Mouse (Mus musculus) CH12.LX (cell line): ENCODE results near the gene Trpv4. TPM values are rescaled to one million over a fixed set of nuclear protein-coding genes. Genes with fewer than 3 reads are reported as not detected.

Experiments used
- DNase-seq: peaks from one replicate; pipeline ENCODE4 v3.0.0-alpha.2; 2013; ENCODE audit errors: extremely low read depth
- H3K27ac ChIP-seq: 2 replicates; pipeline ENCODE4 v1.5.1; 2012; ENCODE audit warnings: low read depth, mild to moderate bottlenecking, control low read depth, moderate library complexity; ENCODE audit not compliant: insufficient read depth
- H3K27me3 ChIP-seq: replicated peaks from 2 replicates; pipeline ENCODE3; 2012; ENCODE audit warnings: inconsistent platforms
- H3K36me3 ChIP-seq, 2 experiments: replicated peaks in 1 of 2; 2 replicates each; pipeline versions ENCODE3 to v1.6.1; 2012; ENCODE audit warnings: inconsistent platforms in 1 of 2, low read length in 1 of 2, mild to moderate bottlenecking in 1 of 2, mixed read lengths in 1 of 2, moderate library complexity in 1 of 2; ENCODE audit not compliant: control insufficient read depth in 1 of 2, insufficient read depth in 1 of 2
- H3K4me1 ChIP-seq, 2 experiments: 2 replicates each; pipeline ENCODE4 v1.6.1; 2012; ENCODE audit warnings: inconsistent platforms in 1 of 2, moderate library complexity in 1 of 2; ENCODE audit not compliant: insufficient read depth in 2 of 2, control insufficient read depth in 1 of 2
- H3K4me2 ChIP-seq: 2 replicates; pipeline ENCODE4 v1.6.1; 2012; ENCODE audit warnings: low read depth, mild to moderate bottlenecking, control low read depth; ENCODE audit not compliant: poor library complexity, insufficient read depth, severe bottlenecking
- H3K4me3 ChIP-seq, 3 experiments: fragments of 150-350 bp in 1 of 3; sonication (generic) in 1 of 3; replicated peaks in 1 of 3; 2 replicates each; pipeline versions ENCODE3 to v1.5.1; 2011 to 2012; ENCODE audit warnings: low read depth in 2 of 3, low read length in 2 of 3, mild to moderate bottlenecking in 2 of 3, moderate library complexity in 2 of 3, control low read depth in 1 of 3, improper control_type of control experiment in 1 of 3, inconsistent platforms in 1 of 3, mixed read lengths in 1 of 3; ENCODE audit not compliant: poor library complexity in 1 of 3
- H3K79me2 ChIP-seq: replicated peaks from 2 replicates; pipeline ENCODE4 v1.6.1; 2012; ENCODE audit warnings: mild to moderate bottlenecking, moderate library complexity; ENCODE audit not compliant: control insufficient read depth, poor library complexity, insufficient read depth, severe bottlenecking; ENCODE audit errors: extremely low read depth
- H3K9ac ChIP-seq: 2 replicates; pipeline ENCODE4 v1.6.1; 2012; ENCODE audit warnings: low read depth, mild to moderate bottlenecking, control low read depth, moderate library complexity; ENCODE audit not compliant: insufficient read depth
- H3K9me3 ChIP-seq: replicated peaks from 2 replicates; pipeline ENCODE3; 2012; ENCODE audit warnings: low read length, inconsistent platforms, mixed read lengths
- BHLHE40 ChIP-seq: IDR thresholded peaks from 2 replicates; pipeline ENCODE4 v1.6.1; 2011; ENCODE audit warnings: mild to moderate bottlenecking, low read depth, low read length, improper control_type of control experiment
- CHD1 ChIP-seq: IDR thresholded peaks from 2 replicates; pipeline ENCODE4 v1.6.1; 2012; ENCODE audit warnings: low read depth, low read length, improper control_type of control experiment, inconsistent platforms
- CHD2 ChIP-seq: IDR thresholded peaks from 2 replicates; pipeline ENCODE4 v1.6.1; 2011; ENCODE audit warnings: low read length, improper control_type of control experiment
- CTCF ChIP-seq, 2 experiments: IDR thresholded peaks in 1 of 2; conservative IDR thresholded peaks in 1 of 2; 2 replicates each; pipeline ENCODE4 v1.5.1; 2011 to 2012; ENCODE audit warnings: low read depth in 2 of 2, low read length in 2 of 2, improper control_type of control experiment in 1 of 2, inconsistent platforms in 1 of 2, mild to moderate bottlenecking in 1 of 2, moderate library complexity in 1 of 2
- E2F4 ChIP-seq: IDR thresholded peaks from 2 replicates; pipeline ENCODE4 v1.6.1; 2011; ENCODE audit warnings: low read depth, low read length, improper control_type of control experiment; ENCODE audit not compliant: insufficient replicate concordance
- ELF1 ChIP-seq: IDR thresholded peaks from 2 replicates; pipeline ENCODE4 v1.6.1; 2014; ENCODE audit warnings: low read depth, mild to moderate bottlenecking, inconsistent platforms, low read length, improper control_type of control experiment
- EP300 ChIP-seq: IDR thresholded peaks from 2 replicates; pipeline ENCODE4 v1.6.1; 2011; ENCODE audit warnings: low read length, improper control_type of control experiment
- ETS1 ChIP-seq: conservative IDR thresholded peaks from 2 replicates; pipeline ENCODE4 v1.6.1; 2012; ENCODE audit warnings: low read depth, mild to moderate bottlenecking, inconsistent platforms, low read length, improper control_type of control experiment, moderate library complexity
- GABPA ChIP-seq: IDR thresholded peaks from 2 replicates; pipeline ENCODE4 v1.6.1; 2012; ENCODE audit warnings: low read depth, low read length, improper control_type of control experiment, inconsistent platforms; ENCODE audit not compliant: insufficient replicate concordance
- HCFC1 ChIP-seq: IDR thresholded peaks from 2 replicates; pipeline ENCODE4 v1.6.1; 2012; ENCODE audit warnings: low read depth, mild to moderate bottlenecking, inconsistent platforms, low read length, improper control_type of control experiment
- IRF4 ChIP-seq: IDR thresholded peaks from 2 replicates; pipeline ENCODE4 v1.6.1; 2014; ENCODE audit warnings: low read depth, mild to moderate bottlenecking, inconsistent platforms, low read length, improper control_type of control experiment
- JUN ChIP-seq: IDR thresholded peaks from 2 replicates; pipeline ENCODE4 v1.6.1; 2011; ENCODE audit warnings: low read depth, mild to moderate bottlenecking, low read length, improper control_type of control experiment, moderate library complexity; ENCODE audit not compliant: insufficient read depth
- JUND ChIP-seq: conservative IDR thresholded peaks from 2 replicates; pipeline ENCODE4 v1.6.1; 2011; ENCODE audit warnings: low read depth, low read length, improper control_type of control experiment
- KAT2A ChIP-seq: IDR thresholded peaks from 2 replicates; pipeline ENCODE4 v1.6.1; 2012; ENCODE audit warnings: low read length, improper control_type of control experiment, inconsistent platforms; ENCODE audit not compliant: insufficient replicate concordance
- MAFK ChIP-seq: IDR thresholded peaks from 2 replicates; pipeline ENCODE4 v1.6.1; 2011; ENCODE audit warnings: low read length, improper control_type of control experiment; ENCODE audit not compliant: insufficient replicate concordance
- MAX ChIP-seq: IDR thresholded peaks from 2 replicates; pipeline ENCODE4 v1.6.1; 2011; ENCODE audit warnings: low read length, improper control_type of control experiment
- MAZ ChIP-seq: IDR thresholded peaks from 2 replicates; pipeline ENCODE4 v1.6.1; 2012; ENCODE audit warnings: low read depth, mild to moderate bottlenecking, inconsistent platforms, low read length, improper control_type of control experiment, moderate library complexity
- MEF2A ChIP-seq: IDR thresholded peaks from 2 replicates; pipeline ENCODE4 v1.6.1; 2014; ENCODE audit warnings: low read depth, mild to moderate bottlenecking, inconsistent platforms, low read length, improper control_type of control experiment, borderline replicate concordance
- MXI1 ChIP-seq: IDR thresholded peaks from 2 replicates; pipeline ENCODE4 v1.6.1; 2011; ENCODE audit warnings: mild to moderate bottlenecking, low read depth, low read length, improper control_type of control experiment
- MYC ChIP-seq: IDR thresholded peaks from 2 replicates; pipeline ENCODE4 v1.6.1; 2011; ENCODE audit warnings: low read depth, mild to moderate bottlenecking, improper control_type of control experiment, low read length
- NELFE ChIP-seq: IDR thresholded peaks from 2 replicates; pipeline ENCODE4 v1.6.1; 2011; ENCODE audit warnings: low read depth, low read length, improper control_type of control experiment
- NRF1 ChIP-seq: IDR thresholded peaks from 2 replicates; pipeline ENCODE4 v1.6.1; 2014; ENCODE audit warnings: low read depth, mild to moderate bottlenecking, inconsistent platforms, low read length, improper control_type of control experiment, moderate library complexity
- PAX5 ChIP-seq: IDR thresholded peaks from 2 replicates; pipeline ENCODE4 v1.6.1; 2012; ENCODE audit warnings: low read length, inconsistent platforms, mixed read lengths
- POLR2A ChIP-seq: IDR thresholded peaks from 2 replicates; pipeline ENCODE4 v1.6.1; 2011; ENCODE audit warnings: low read depth, mild to moderate bottlenecking, improper control_type of control experiment, low read length
- POLR2AphosphoS2 ChIP-seq: IDR thresholded peaks from 2 replicates; pipeline ENCODE4 v1.6.1; 2011; ENCODE audit warnings: low read depth, low read length, improper control_type of control experiment
- RAD21 ChIP-seq: IDR thresholded peaks from 2 replicates; pipeline ENCODE4 v1.6.1; 2011; ENCODE audit warnings: low read depth, mild to moderate bottlenecking, low read length, improper control_type of control experiment, moderate library complexity
- RCOR1 ChIP-seq: conservative IDR thresholded peaks from 2 replicates; pipeline ENCODE4 v1.6.1; 2012; ENCODE audit warnings: low read depth, mild to moderate bottlenecking, inconsistent platforms, low read length, improper control_type of control experiment
- SIN3A ChIP-seq: IDR thresholded peaks from 2 replicates; pipeline ENCODE4 v1.6.1; 2012; ENCODE audit warnings: low read length, improper control_type of control experiment, inconsistent platforms
- SMC3 ChIP-seq: IDR thresholded peaks from 2 replicates; pipeline ENCODE4 v1.6.1; 2011; ENCODE audit warnings: low read depth, low read length, improper control_type of control experiment
- TBP ChIP-seq: conservative IDR thresholded peaks from 2 replicates; pipeline ENCODE4 v1.6.1; 2011; ENCODE audit warnings: low read depth, low read length, improper control_type of control experiment
- TCF12 ChIP-seq: IDR thresholded peaks from 2 replicates; pipeline ENCODE4 v1.6.1; 2014; ENCODE audit warnings: low read depth, mild to moderate bottlenecking, inconsistent platforms, low read length, improper control_type of control experiment
- UBTF ChIP-seq: IDR thresholded peaks from 2 replicates; pipeline ENCODE4 v1.6.1; 2012; ENCODE audit warnings: low read depth, mild to moderate bottlenecking, inconsistent platforms, low read length, improper control_type of control experiment, moderate library complexity
- USF1 ChIP-seq: IDR thresholded peaks from 2 replicates; pipeline ENCODE4 v1.6.1; 2014; ENCODE audit warnings: low read depth, mild to moderate bottlenecking, inconsistent platforms, low read length, improper control_type of control experiment
- USF2 ChIP-seq: conservative IDR thresholded peaks from 2 replicates; pipeline ENCODE4 v1.6.1; 2011; ENCODE audit warnings: low read depth, low read length, improper control_type of control experiment
- ZC3H11A ChIP-seq: IDR thresholded peaks from 2 replicates; pipeline ENCODE4 v1.6.1; 2012; ENCODE audit warnings: low read depth, mild to moderate bottlenecking, inconsistent platforms, low read length, improper control_type of control experiment
- ZKSCAN1 ChIP-seq: IDR thresholded peaks from 2 replicates; pipeline ENCODE4 v1.6.1; 2012; ENCODE audit warnings: low read depth, inconsistent platforms, low read length, improper control_type of control experiment, borderline replicate concordance
- ZMIZ1 ChIP-seq: IDR thresholded peaks from 2 replicates; pipeline ENCODE4 v1.6.1; 2012; ENCODE audit warnings: low read depth, mild to moderate bottlenecking, inconsistent platforms, low read length, improper control_type of control experiment
- ZNF384 ChIP-seq: IDR thresholded peaks from 2 replicates; pipeline ENCODE4 v1.6.1; 2012; ENCODE audit warnings: low read depth, low read length, improper control_type of control experiment, inconsistent platforms
- dilution Hi-C: fragments of 300-500 bp; cut with MboI; formaldehyde crosslinking; loops from 2 replicates; pipeline ENCODE4 v1.14.3; 2020; ENCODE audit warnings: low sequenced_read_pairs; ENCODE audit not compliant: extremely low pct_unique_long_range_greater_than_20kb, extremely low pct_ligation_motif_present
- in situ Hi-C: fragments of 300-500 bp; cut with MboI; formaldehyde crosslinking; loops from 3 replicates; pipeline ENCODE4 v1.14.3; 2019; ENCODE audit warnings: low sequenced_read_pairs, low pct_ligation_motif_present, low pct_unique_long_range_greater_than_20kb, mixed read lengths
- polyA plus RNA-seq: library from polyadenylated mRNA; unstranded; fragments of >175 nt; gene quantifications from 2 replicates; pipeline ENCODE4 v1.2.1, GENCODE M21; 2012; ENCODE audit warnings: low read depth; ENCODE audit not compliant: insufficient read length
- total RNA-seq, 2 experiments: library from RNA; depleted of rRNA; stranded (reverse); fragments of 300-350 nt in 1 of 2; fragments of >200 nt in 1 of 2; gene quantifications; 2 replicates each; pipeline ENCODE4 v1.2.3; 2012 to 2014

The Trpv4 gene
- total and polyA plus RNA-seq, 3 experiments: 0.24 TPM; not detected in 2

- Histone ChIP-seq H3K4me3 (no peak overlapping the region), H3K4me1 (peaks cover 6 to 22% of the 10 kb centered on the region in 2 experiments)
- no peak for TF ChIP-seq TCF12
- TF ChIP-seq E2F4: no peak
- TF ChIP-seq MXI1: no peak
- no peak for TF ChIP-seq PAX5
- TF ChIP-seq BHLHE40: peak; percentile 31; the same call in 1 of the 2 replicates
- TF ChIP-seq UBTF: no peak
- TF ChIP-seq ETS1: peak; percentile 76
- no peak for TF ChIP-seq POLR2AphosphoS2
- no peak for TF ChIP-seq ZKSCAN1
- no peak for TF ChIP-seq KAT2A
- TF ChIP-seq HCFC1: no peak
- 0 out of 2 replicates have a peak, but pooled peaks have one; percentile 44 for TF ChIP-seq MYC
- TF ChIP-seq ZMIZ1: no peak
- peak; percentile 55; the same call in 1 of the 2 replicates for TF ChIP-seq MAX
- TF ChIP-seq MAFK: peak; percentile 90
- no peak for TF ChIP-seq TBP
- TF ChIP-seq SIN3A: 0 out of 2 replicates have a peak, but pooled peaks have one; percentile 42
- no peak for TF ChIP-seq USF1
- TF ChIP-seq MEF2A: no peak
- no peak for TF ChIP-seq ZC3H11A
- no peak for TF ChIP-seq POLR2A
- TF ChIP-seq JUND: no peak
- peak; percentile 71 for TF ChIP-seq IRF4
- TF ChIP-seq RCOR1: no peak
- TF ChIP-seq CHD2: no peak
- TF ChIP-seq GABPA: no peak
- peak; percentile 99 for TF ChIP-seq ZNF384
- TF ChIP-seq JUN: no peak
- TF ChIP-seq MAZ: no peak
- no peak for TF ChIP-seq CTCF (conservative IDR thresholded peaks at IDR 0.05 in 1 of 2, IDR thresholded peaks at IDR 0.05 in 1 of 2; ENCODE audit: low read depth in 2 of 2, low read length in 2 of 2)
- TF ChIP-seq USF2: no peak
- peak; percentile 68 for TF ChIP-seq EP300
- TF ChIP-seq SMC3: no peak
- no peak for TF ChIP-seq CHD1
- TF ChIP-seq RAD21: no peak
- TF ChIP-seq ELF1: no peak
- no peak for TF ChIP-seq NRF1
- TF ChIP-seq NELFE: no peak
- TF ChIP-seq, all 38 proteins: peak for 9
- no peak overlapping the region for H3K9ac ChIP-seq
- H3K79me2 ChIP-seq: no peaks in the 10 kb centered on the region
- peak; percentile 60 for DNase-seq
- peaks cover 15% of the 10 kb centered on the region for H3K9me3 ChIP-seq
- dilution Hi-C loops: no loop called here
- no peak overlapping the region for H3K4me2 ChIP-seq
- peaks cover 0 to 4% of the 10 kb centered on the region in 2 experiments for H3K36me3 ChIP-seq
- in situ Hi-C loops: loop anchor here (5.0 kb wide), 1 partner anchor 34 kb away; no protein-coding TSS in a partner anchor
- no peak overlapping the region for H3K27ac ChIP-seq
- H3K27me3 ChIP-seq: no peaks in the 10 kb centered on the region
Observed at GRCm38 (mm10) chr5:114661029-114661428, 2.8 kb upstream of the Trpv4 start.
